Mouse (Mus musculus) forebrain, postnatal 0 days (tissue): ENCODE measurements at regions not wholly inside any gene's neighbourhood (a gene's known extent, or its start where the extent isn't known, plus 50 kb on each side); places are given as distances from the start of the nearest gene placed in this dataset.
A peak's percentile ranks its signal among the peaks of the same experiment; 100 is the strongest.

Source experiments
- ATAC-seq: fragments of 200-750 bp; cut with Nextera tagmentation; 2 replicates; pipeline ENCODE4 v1.8.0; 2017; ENCODE audit warnings: mild to moderate bottlenecking, moderate library complexity
- DNase-seq: peaks from one replicate; pipeline ENCODE4 v3.0.0-alpha.2; 2015
- H3K27ac ChIP-seq: fragments of 300-500 bp; sonication (generic); 2 replicates; pipeline ENCODE4 v1.5.1; 2014; ENCODE audit warnings: low read depth, mild to moderate bottlenecking, antibody characterized with exemption, low read length, moderate library complexity, mixed read lengths
- H3K27me3 ChIP-seq: fragments of 300-500 bp; sonication (generic); 2 replicates; pipeline ENCODE4 v1.6.1; 2014; ENCODE audit warnings: mild to moderate bottlenecking, low read length, mixed read lengths; ENCODE audit not compliant: insufficient read depth
- H3K36me3 ChIP-seq: fragments of 300-500 bp; sonication (generic); 2 replicates; pipeline ENCODE4 v1.6.1; 2014; ENCODE audit warnings: mild to moderate bottlenecking, moderate library complexity; ENCODE audit not compliant: insufficient read depth
- H3K4me1 ChIP-seq: fragments of 300-500 bp; sonication (generic); 2 replicates; pipeline ENCODE4 v1.6.1; 2014; ENCODE audit warnings: antibody characterized with exemption; ENCODE audit not compliant: insufficient read depth
- H3K4me2 ChIP-seq: fragments of 300-500 bp; sonication (generic); 2 replicates; pipeline ENCODE4 v1.6.1; 2014; ENCODE audit warnings: low read depth, mild to moderate bottlenecking, moderate library complexity
- H3K4me3 ChIP-seq: fragments of 300-500 bp; sonication (generic); 2 replicates; pipeline ENCODE4 v1.5.1; 2014; ENCODE audit warnings: low read depth, low read length, mixed read lengths
- H3K9ac ChIP-seq: fragments of 300-500 bp; sonication (generic); 2 replicates; pipeline ENCODE4 v1.6.1; 2014; ENCODE audit warnings: mild to moderate bottlenecking
- H3K9me3 ChIP-seq: fragments of 300-500 bp; sonication (generic); 2 replicates; pipeline ENCODE4 v1.6.1; 2016; ENCODE audit warnings: low read length
- CTCF ChIP-seq: sonication (generic); IDR thresholded peaks from 2 replicates; pipeline ENCODE4 v1.5.1; 2016; ENCODE audit warnings: antibody characterized with exemption, control low read depth, low read depth
- WGBS: fragments of 180-500 bp; shearing (Covaris S2); extraction: QIAGEN DNeasy Blood & Tissue Kit; methylation state at CpG from one replicate; pipeline ENCODE4 v1.1.7; 2014; 5-methylcytosine and 5-hydroxymethylcytosine counted together

DNA sequence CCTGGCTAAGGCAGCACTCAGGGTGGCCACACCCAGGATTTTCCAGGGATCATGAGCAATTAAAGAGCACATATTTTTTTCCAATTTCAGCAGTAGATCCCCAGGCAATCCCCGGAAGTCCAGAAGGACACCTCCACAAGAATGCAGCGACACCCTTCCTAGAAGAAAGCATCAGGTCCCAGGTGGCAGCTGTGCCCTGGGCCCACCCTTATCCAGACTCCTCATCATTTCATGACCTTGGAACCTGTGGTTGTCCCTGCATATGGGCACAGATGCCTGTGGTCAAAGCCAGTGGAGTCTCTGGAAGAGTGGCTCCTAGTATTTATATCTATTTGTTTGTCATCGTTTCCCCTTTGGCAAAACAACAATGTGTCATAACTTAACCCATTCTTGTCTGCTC lies 120.8 kb downstream of the Sox11 start:
- ATAC-seq: no peak
- no peak for TF ChIP-seq CTCF
- Histone ChIP-seq H3K27ac (no peak overlapping the region), H3K9ac (no peak overlapping the region), H3K4me1 (no peaks in the 10 kb centered on the region), H3K27me3 (no peaks in the 10 kb centered on the region), H3K36me3 (no peaks in the 10 kb centered on the region), H3K4me3 (no peak overlapping the region), H3K9me3 (no peaks in the 10 kb centered on the region), H3K4me2 (no peak overlapping the region)
- 92% methylated on average over 3 of the region's 3 CpGs for WGBS
- DNase-seq: no peak

DNA sequence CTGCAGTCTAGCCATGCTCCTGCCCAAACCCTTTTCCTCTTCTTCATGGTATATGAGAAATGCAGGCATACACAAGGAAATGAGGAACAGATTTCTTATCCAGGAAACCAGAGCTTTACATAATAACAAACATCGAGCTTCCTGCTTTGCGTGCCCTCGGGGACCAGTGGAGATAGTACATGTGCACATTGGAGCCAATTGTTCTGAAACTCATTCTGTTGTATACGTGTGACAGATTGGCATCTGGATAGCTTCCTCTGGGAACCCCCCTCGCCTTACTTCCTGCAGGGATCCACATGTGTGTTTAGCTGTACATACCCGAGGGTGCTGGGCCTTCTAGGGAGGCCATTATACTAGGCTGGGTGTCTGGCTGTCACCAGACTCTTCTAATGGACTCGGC lies 141.2 kb downstream of the Sox11 start:
- ATAC-seq (no peak), DNase-seq (no peak)
- Histone ChIP-seq H3K36me3 (no peaks in the 10 kb centered on the region), H3K9ac (no peak overlapping the region), H3K9me3 (no peaks in the 10 kb centered on the region), H3K27me3 (no peaks in the 10 kb centered on the region), H3K4me3 (no peak overlapping the region), H3K27ac (no peak overlapping the region), H3K4me2 (no peak overlapping the region), H3K4me1 (no peaks in the 10 kb centered on the region)
- no peak for TF ChIP-seq CTCF
- 83% methylated on average over 7 of the region's 7 CpGs for WGBS

DNA sequence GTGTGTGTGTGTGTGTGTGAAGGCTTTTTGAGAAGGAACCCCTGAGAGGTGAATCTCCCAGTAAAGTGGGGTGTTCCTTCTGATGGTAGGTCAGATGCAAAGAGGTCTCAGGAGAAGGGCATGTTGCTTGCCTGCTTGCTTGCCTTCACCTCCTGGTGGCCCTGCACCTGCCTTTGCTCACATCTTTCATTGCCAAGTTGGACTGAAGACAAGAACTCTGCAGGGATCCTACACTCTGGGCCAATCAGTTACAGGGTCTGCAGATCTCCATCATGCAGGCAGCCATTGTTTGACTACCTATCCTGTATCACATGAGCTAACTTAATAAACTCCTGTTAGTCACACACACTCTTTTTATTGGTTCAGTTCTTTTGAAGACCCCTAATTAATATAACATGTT lies 148.4 kb downstream of the Sox11 start:
- Histone ChIP-seq H3K9ac (no peak overlapping the region), H3K27ac (no peak overlapping the region), H3K4me3 (no peak overlapping the region), H3K9me3 (no peaks in the 10 kb centered on the region), H3K4me1 (no peaks in the 10 kb centered on the region), H3K4me2 (no peak overlapping the region), H3K36me3 (no peaks in the 10 kb centered on the region), H3K27me3 (no peaks in the 10 kb centered on the region)
- DNase-seq (no peak), ATAC-seq (no peak)
- no peak for TF ChIP-seq CTCF

DNA sequence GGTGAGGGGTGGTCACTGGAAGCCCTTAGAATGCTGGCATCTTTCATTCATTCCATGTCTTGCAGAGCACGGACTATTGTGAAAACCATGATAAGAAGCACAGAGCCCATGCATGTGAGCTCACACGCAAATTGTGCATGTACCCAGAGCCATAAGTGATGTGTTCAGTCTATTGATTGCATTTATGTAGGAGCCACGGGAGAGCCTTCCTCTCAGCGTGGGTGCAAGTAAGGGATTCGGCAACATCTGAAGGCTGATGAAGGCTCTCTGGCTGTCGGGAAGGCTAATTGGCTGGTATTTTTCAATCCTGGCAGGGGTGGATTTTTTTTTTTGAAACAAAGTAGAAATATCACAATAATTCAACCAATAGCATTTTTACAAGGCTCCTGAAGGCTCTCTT lies 150.5 kb downstream of the Sox11 start:
- H3K27me3 ChIP-seq: no peaks in the 10 kb centered on the region
- no peaks in the 10 kb centered on the region for H3K36me3 ChIP-seq
- WGBS: 55% methylated on average over 6 of the region's 6 CpGs
- no peak for TF ChIP-seq CTCF
- H3K27ac ChIP-seq: no peak overlapping the region
- H3K4me3 ChIP-seq: no peak overlapping the region
- H3K9me3 ChIP-seq: no peaks in the 10 kb centered on the region
- H3K4me1 ChIP-seq: no peaks in the 10 kb centered on the region
- DNase-seq (no peak), ATAC-seq (no peak)
- H3K9ac ChIP-seq: no peak overlapping the region
- no peak overlapping the region for H3K4me2 ChIP-seq

DNA sequence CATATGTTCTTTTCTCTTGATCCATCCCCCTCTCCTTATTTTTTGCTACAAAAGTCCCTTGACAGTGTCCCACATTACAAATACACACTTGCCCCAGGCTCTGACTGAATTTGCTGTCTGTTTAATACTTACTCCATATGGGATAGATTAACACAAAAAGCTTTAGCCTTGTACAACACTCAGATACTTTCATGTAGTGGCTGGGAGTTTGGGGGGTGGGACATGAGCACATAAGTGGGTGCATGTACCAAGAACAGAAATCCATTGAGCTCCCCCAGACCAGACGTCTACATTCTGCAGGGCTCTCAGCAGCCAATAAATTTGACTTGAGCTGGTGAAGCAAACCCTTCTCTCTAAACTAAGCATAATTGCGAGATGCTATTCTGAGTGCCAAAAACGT lies 154.9 kb downstream of the Sox11 start:
- Histone ChIP-seq H3K9ac (no peak overlapping the region), H3K9me3 (no peaks in the 10 kb centered on the region), H3K4me1 (peaks cover 4% of the 10 kb centered on the region; the same call in 1 of the 2 replicates), H3K27me3 (no peaks in the 10 kb centered on the region), H3K36me3 (no peaks in the 10 kb centered on the region), H3K4me2 (no peak overlapping the region), H3K4me3 (no peak overlapping the region), H3K27ac (no peak overlapping the region)
- no peak for TF ChIP-seq CTCF
- ATAC-seq (no peak), DNase-seq (no peak)
- WGBS: 61% methylated on average over 3 of the region's 3 CpGs

DNA sequence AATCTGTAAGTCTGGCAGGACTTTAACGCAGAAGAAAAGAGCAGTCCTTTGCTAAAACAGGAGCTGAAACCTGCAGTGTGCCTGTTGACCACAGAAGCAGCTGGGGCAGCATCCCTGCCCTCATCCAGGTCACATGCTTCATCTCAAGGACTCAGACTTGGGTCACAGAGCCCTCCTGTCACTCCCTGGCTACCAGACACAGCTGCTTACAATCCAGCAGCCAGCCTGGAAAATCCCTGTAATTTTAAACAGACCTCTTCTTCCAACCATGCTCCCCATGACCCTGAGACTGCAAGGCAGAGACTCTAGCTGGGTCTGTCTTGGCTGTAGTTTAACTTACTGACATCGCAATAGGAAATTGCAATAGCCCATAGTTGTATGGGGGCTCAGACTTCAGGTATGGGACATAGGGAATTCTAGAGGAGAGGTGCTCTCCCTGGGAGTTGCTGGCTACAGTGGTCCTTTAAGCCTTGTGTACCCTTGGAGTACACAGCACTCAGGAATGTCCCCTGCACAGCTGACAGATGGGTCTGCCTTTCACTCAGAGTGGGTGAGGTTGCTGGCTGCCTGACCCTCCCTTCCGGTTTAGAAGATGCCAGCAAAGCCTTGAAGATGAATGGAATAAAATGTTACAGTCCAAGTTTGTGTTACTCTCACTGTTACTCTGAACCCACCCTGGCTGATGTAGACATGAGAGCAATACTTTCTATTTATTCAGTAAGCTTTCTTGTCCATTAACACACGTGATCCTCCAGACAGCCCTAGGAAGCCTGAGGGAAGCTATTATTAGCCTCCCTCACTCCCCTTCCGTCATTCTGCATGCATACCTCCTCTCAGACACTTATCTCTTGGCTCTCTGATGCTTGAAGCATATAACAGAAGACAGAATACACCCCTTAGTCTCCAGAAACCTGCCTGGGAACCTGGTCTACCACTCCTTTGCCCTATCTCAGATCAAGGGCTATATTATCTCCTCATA lies 159.7 kb downstream of the Sox11 start:
- no peak overlapping the region for H3K4me2 ChIP-seq
- TF ChIP-seq CTCF: no peak
- WGBS: 47% methylated on average over 5 of the region's 5 CpGs
- no peak overlapping the region for H3K9ac ChIP-seq
- H3K4me3 ChIP-seq: no peak overlapping the region
- no peaks in the 10 kb centered on the region for H3K27me3 ChIP-seq
- H3K4me1 ChIP-seq: peaks cover 5% of the 10 kb centered on the region; the same call in 1 of the 2 replicates
- H3K27ac ChIP-seq: no peak overlapping the region
- peak; percentile 42 for ATAC-seq
- no peaks in the 10 kb centered on the region for H3K9me3 ChIP-seq
- H3K36me3 ChIP-seq: no peaks in the 10 kb centered on the region
- no peak for DNase-seq

DNA sequence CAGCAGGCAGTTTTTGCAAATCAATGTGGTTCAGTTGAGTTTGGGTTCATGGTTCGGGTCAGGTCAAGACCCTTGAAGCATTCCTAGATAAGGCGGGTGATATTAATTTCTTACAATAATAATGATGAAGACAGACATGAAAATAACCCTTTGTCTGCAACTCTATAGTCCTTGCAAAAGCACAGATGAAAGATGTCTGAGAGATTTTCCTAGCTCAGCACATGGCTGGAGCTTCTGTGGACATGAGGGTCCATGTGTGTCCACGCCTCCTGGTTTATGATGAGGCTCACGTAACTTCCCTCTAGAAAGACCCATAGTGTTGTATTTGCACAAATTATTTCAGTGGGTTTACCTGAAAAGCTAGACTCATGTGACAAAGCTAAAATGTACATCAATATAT lies 168.8 kb downstream of the Sox11 start:
- no peaks in the 10 kb centered on the region for H3K9me3 ChIP-seq
- no peaks in the 10 kb centered on the region for H3K27me3 ChIP-seq
- no peaks in the 10 kb centered on the region for H3K4me1 ChIP-seq
- no peaks in the 10 kb centered on the region for H3K36me3 ChIP-seq
- TF ChIP-seq CTCF: no peak
- H3K27ac ChIP-seq: no peak overlapping the region
- DNase-seq (no peak), ATAC-seq (no peak)
- no peak overlapping the region for H3K4me2 ChIP-seq
- WGBS: 92% methylated on average over 4 of the region's 4 CpGs
- no peak overlapping the region for H3K4me3 ChIP-seq
- no peak overlapping the region for H3K9ac ChIP-seq
